Mouse (Mus musculus) kidney, adult 2 months (tissue): Measurements from ENCODE around the gene Ilkap.

Experiments used
- CTCF ChIP-seq: fragments of 200-500 bp; conservative IDR thresholded peaks from 2 replicates; pipeline ENCODE4 v1.5.1; 2011; ENCODE audit warnings: low read depth, mild to moderate bottlenecking, control low read depth, low read length, moderate library complexity, mixed read lengths; ENCODE audit not compliant: insufficient read depth, insufficient read length
- POLR2A ChIP-seq: fragments of 200-500 bp; IDR thresholded peaks from one replicate; pipeline ENCODE4 v1.6.1; 2011; ENCODE audit warnings: low read depth, low read length, control low read depth

DNA sequence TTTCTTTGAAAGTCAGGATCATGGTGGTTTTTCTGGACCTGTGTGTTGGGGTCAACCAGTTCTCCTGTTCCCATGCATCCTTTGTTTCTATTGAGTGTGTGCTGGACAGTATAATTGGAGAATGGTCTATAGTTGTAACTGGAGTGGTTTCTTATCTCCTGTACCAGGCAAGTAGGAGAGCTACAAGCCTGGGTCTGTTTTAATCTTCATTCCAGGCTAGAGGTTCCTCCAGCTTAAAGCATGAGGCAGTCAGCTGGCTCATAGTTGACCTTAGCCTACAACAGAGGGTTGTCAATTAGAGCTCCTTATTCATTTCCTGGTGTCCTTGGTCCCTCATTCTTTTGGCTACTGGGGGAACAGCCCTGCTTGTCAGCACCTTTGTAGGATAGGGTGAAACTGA is 65.0 kb downstream of the Ilkap start:
- TF ChIP-seq POLR2A (no peak), CTCF (no peak)
